13 mouse cellular contexts compared by ENCODE assay signal in the genomic region with DNA sequence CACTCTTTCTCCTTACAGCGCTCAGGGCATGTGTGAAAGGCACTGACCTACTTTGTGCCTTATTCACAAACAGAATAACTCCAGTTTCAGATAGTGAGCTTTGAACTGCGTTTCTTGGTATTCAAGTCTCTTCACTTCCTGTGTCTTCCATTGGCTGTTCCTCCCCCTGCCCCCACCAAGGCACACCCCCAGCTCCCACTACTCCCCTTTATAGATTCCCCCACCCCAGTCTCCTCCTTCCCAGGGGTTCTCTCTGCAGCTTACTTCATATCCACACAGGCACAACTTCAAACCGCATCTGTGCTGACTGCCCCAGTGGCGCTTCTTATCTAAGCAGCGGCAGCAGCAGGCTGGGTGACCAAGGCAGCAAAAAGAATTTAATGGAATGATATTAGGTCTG.
A peak's percentile ranks its signal among the peaks of the same experiment; 100 is the strongest.
DNase-seq lines count a peak whose midpoint lies in the region; ATAC-seq lines count a peak whose summit lies in the region.
"Had no signal": no experiment of that assay in that cellular context is flagged by ENCODE, and none has a peak within 500 bp of the region (broad histone marks: within the 10 kb centered on the region; RNA-seq: fewer than 3 reads in every experiment).

No protein-coding gene starts in this region.

- peak; percentile 71 for ATAC-seq in megakaryocyte-erythroid progenitor cell, adult 5-6 weeks (replicated peaks; ENCODE audit: low FRiP score, low TSS enrichment, poor library complexity, severe bottlenecking)
- ATAC-seq: midbrain, embryonic 15.5 days had no signal

- peak; percentile 78 for DNase-seq in CD4-positive helper T cell, adult 2 months (ENCODE audit: low read depth, low spot score)
- DNase-seq in CD4-positive, CD25-positive, alpha-beta regulatory T cell, adult 2 months (ENCODE audit: low read depth, low spot score): peak; percentile 70
- peak; percentile 78 for DNase-seq in induced T-regulatory cell, adult 2 months (ENCODE audit: low read depth)
- no peak for DNase-seq in gastrocnemius, adult 18-20 months (ENCODE audit: low spot score)
- no peak for DNase-seq in embryo, embryonic 10 days (ENCODE audit: low spot score)
- no peak for DNase-seq in right cerebral cortex, adult 18-20 months
- no peak for DNase-seq in adrenal gland, adult 2 months
- DNase-seq: cerebellum, adult 2 months; layer of hippocampus, adult 9-11 months; lung, postnatal 10 days; right cerebral cortex, postnatal 14 days had no signal

Comparison
In these comparisons a context has a peak if more than half of its experiments do, and no peak if none do; other contexts are left out.
1. DNase-seq: peak in CD4-positive helper T cell, adult 2 months (single experiment), CD4-positive, CD25-positive, alpha-beta regulatory T cell, adult 2 months (single experiment) and induced T-regulatory cell, adult 2 months (single experiment); none in gastrocnemius, adult 18-20 months (single experiment), embryo, embryonic 10 days (single experiment), right cerebral cortex, adult 18-20 months (single experiment) and adrenal gland, adult 2 months (single experiment).